Mouse (Mus musculus): Measurements from ENCODE around the gene Mau2. TPM values are rescaled to one million over a fixed set of nuclear protein-coding genes. Genes with fewer than 3 reads are reported as not detected.
"Not testable (repeated sequence)": the region's sequence is repeated elsewhere in the genome, so short reads cannot be mapped to it uniquely, and the experiment has no call there.

Mau2 gene
- polyA plus RNA-seq, 1 experiment from 2014 or later: 58.5 TPM

DNA sequence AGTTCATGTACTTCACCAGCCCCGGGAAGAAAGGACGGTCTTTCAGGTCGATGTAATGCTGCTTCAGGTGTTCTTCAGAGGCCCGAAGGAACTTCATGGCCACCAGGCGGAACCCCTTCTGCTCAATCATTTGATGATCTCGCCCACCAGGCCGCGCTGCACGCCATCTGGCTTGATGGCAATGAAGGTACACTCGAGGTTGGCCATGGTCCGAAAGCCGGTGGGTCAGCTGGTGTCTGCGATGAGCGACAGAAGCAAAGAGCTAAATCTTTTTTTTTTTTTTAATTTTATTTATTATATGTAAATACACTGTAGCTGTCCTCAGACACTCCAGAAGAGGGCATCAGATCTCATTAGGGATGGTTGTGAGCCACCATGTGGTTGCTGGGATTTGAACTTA lies 31.7 kb downstream of the Mau2 start:
- not testable (repeated sequence) for ATAC-seq (ENCODE audit: insufficient number of reproducible peaks, insufficient read depth, low FRiP score, low read depth); H3K27ac ChIP-seq (ENCODE audit: low read length); H3K9me3 ChIP-seq (ENCODE audit: control insufficient read depth, low read depth, low read length); H3K4me1 ChIP-seq (ENCODE audit: control insufficient read depth, insufficient read depth, low read length); H3K4me2 ChIP-seq (replicated peaks; ENCODE audit: low read depth, low read length); H3K27me3 ChIP-seq (ENCODE audit: control insufficient read depth, insufficient read depth, low read length); H3K9ac ChIP-seq (replicated peaks; ENCODE audit: low read depth, low read length); H3K4me3 ChIP-seq (ENCODE audit: low read depth, low read length); H3K36me3 ChIP-seq (ENCODE audit: control insufficient read depth, insufficient read depth, low read length)
- WGBS: 88% methylated on average over 14 of the region's 14 CpGs

DNA sequence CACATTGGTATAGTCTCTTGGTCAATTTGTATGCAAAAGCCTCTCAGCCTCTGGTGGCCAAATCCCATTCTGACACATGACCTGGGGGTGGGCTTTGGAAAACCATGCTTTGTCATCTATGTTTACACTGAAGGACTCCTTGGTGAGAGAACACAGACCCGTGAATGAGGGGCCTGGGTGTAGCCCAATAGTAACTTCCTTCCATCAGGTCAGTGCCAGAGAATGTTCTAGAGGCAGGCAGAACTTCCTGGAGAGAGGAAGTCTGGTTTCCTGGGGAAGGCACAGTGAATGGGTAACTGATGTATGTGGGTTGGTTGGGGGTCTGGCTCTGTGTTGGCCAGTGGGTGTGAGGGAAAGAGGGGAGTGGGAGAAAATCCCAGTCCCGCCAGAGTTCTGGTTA lies 37.4 kb downstream of the Mau2 start:
- WGBS: 40% methylated on average over 2 of the region's 2 CpGs
- H3K4me2 ChIP-seq (replicated peaks; ENCODE audit: low read depth, low read length): no peak overlapping the region
- H3K9ac ChIP-seq (replicated peaks; ENCODE audit: low read depth, low read length): no peak overlapping the region
- no peaks in the 10 kb centered on the region for H3K36me3 ChIP-seq (ENCODE audit: control insufficient read depth, insufficient read depth, low read length)
- no peak overlapping the region for H3K27ac ChIP-seq (ENCODE audit: low read length)
- H3K4me3 ChIP-seq (ENCODE audit: low read depth, low read length): no peak overlapping the region
- no peaks in the 10 kb centered on the region for H3K27me3 ChIP-seq (ENCODE audit: control insufficient read depth, insufficient read depth, low read length)
- no peaks in the 10 kb centered on the region for H3K4me1 ChIP-seq (ENCODE audit: control insufficient read depth, insufficient read depth, low read length)
- no peaks in the 10 kb centered on the region for H3K9me3 ChIP-seq (ENCODE audit: control insufficient read depth, low read depth, low read length)
- no peak for ATAC-seq (ENCODE audit: insufficient number of reproducible peaks, insufficient read depth, low FRiP score, low read depth)

DNA sequence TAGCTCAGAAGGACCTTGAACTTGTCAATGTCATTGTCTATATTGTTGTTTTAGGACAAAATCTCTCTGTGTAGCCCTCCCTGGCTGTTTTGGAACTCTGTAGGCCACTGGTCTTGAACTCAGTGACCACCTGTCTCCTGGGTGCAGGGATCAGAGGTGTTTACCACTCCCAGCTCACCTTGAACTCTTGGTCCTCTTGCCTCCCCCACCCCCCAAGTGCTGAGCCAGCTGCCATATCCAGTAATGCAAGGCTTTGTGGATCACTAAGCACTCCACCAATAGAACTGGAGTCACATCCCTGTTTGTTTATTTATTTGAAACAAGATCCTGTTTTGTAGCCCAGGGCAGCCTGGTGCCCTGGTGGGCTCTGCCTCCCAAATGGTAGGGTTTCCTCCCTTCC lies 38.2 kb downstream of the Mau2 start:
- Histone ChIP-seq H3K36me3 (ENCODE audit: control insufficient read depth, insufficient read depth, low read length) (no peaks in the 10 kb centered on the region), H3K4me2 (replicated peaks; ENCODE audit: low read depth, low read length) (no peak overlapping the region), H3K9me3 (ENCODE audit: control insufficient read depth, low read depth, low read length) (no peaks in the 10 kb centered on the region), H3K27ac (ENCODE audit: low read length) (no peak overlapping the region), H3K27me3 (ENCODE audit: control insufficient read depth, insufficient read depth, low read length) (no peaks in the 10 kb centered on the region), H3K4me3 (ENCODE audit: low read depth, low read length) (no peak overlapping the region), H3K9ac (replicated peaks; ENCODE audit: low read depth, low read length) (no peak overlapping the region), H3K4me1 (ENCODE audit: control insufficient read depth, insufficient read depth, low read length) (no peaks in the 10 kb centered on the region)
- no peak for ATAC-seq (ENCODE audit: insufficient number of reproducible peaks, insufficient read depth, low FRiP score, low read depth)

DNA sequence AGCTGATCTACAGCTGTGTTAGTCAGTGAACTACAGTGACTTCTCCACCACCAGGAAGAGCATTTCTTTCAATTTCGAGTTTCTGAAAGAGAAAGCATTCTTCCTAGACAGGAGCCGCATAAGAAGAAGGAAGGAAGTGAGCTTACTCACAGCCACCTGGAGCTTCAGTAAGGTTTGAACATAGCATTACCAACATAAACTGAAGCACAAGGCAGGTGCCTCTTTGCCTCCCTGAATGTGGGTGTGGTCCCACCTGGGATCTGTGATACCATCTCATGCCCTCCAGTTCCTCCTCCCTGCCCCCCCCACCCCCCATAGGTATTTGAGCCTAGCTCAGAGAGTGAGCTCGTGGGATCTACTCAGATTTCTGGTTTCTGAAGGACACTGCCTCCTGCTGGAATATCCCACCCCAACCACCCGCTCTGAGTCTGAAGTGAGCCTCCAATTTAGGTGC lies 39.3 kb downstream of the Mau2 start:
- no peak overlapping the region for H3K4me2 ChIP-seq (replicated peaks; ENCODE audit: low read depth, low read length)
- no peak overlapping the region for H3K27ac ChIP-seq (ENCODE audit: low read length)
- no peak for ATAC-seq (ENCODE audit: insufficient number of reproducible peaks, insufficient read depth, low FRiP score, low read depth)
- no peak overlapping the region for H3K9ac ChIP-seq (replicated peaks; ENCODE audit: low read depth, low read length)
- no peaks in the 10 kb centered on the region for H3K27me3 ChIP-seq (ENCODE audit: control insufficient read depth, insufficient read depth, low read length)
- H3K36me3 ChIP-seq (ENCODE audit: control insufficient read depth, insufficient read depth, low read length): no peaks in the 10 kb centered on the region
- H3K9me3 ChIP-seq (ENCODE audit: control insufficient read depth, low read depth, low read length): no peaks in the 10 kb centered on the region
- H3K4me1 ChIP-seq (ENCODE audit: control insufficient read depth, insufficient read depth, low read length): no peaks in the 10 kb centered on the region
- WGBS: 60% methylated on average over 4 of the region's 4 CpGs
- H3K4me3 ChIP-seq (ENCODE audit: low read depth, low read length): no peak overlapping the region

DNA sequence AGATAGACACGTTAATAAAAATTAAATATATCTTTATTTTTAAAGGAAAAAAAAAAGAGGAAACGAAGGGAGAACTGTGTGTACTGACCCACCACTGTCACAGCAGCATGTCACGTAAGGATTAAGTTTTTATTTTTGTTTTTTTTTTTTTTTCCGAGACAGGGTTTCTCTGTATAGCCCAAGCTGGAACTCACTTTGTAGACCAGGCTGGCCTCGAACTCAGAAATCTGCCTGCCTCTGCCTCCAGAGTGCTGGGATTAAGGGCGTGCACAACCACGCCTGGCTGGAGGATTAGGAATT lies 40.7 kb downstream of the Mau2 start:
- not testable (repeated sequence) for H3K27me3 ChIP-seq (ENCODE audit: control insufficient read depth, insufficient read depth, low read length); H3K4me1 ChIP-seq (ENCODE audit: control insufficient read depth, insufficient read depth, low read length); H3K36me3 ChIP-seq (ENCODE audit: control insufficient read depth, insufficient read depth, low read length); ATAC-seq (ENCODE audit: insufficient number of reproducible peaks, insufficient read depth, low FRiP score, low read depth); H3K9ac ChIP-seq (replicated peaks; ENCODE audit: low read depth, low read length); H3K4me3 ChIP-seq (ENCODE audit: low read depth, low read length); H3K9me3 ChIP-seq (ENCODE audit: control insufficient read depth, low read depth, low read length)
- Histone ChIP-seq H3K4me2 (replicated peaks; ENCODE audit: low read depth, low read length) (peak overlapping the region; percentile 48), H3K27ac (ENCODE audit: low read length) (peak overlapping the region; percentile 88)
- WGBS: 42% methylated on average over 7 of the region's 7 CpGs

DNA sequence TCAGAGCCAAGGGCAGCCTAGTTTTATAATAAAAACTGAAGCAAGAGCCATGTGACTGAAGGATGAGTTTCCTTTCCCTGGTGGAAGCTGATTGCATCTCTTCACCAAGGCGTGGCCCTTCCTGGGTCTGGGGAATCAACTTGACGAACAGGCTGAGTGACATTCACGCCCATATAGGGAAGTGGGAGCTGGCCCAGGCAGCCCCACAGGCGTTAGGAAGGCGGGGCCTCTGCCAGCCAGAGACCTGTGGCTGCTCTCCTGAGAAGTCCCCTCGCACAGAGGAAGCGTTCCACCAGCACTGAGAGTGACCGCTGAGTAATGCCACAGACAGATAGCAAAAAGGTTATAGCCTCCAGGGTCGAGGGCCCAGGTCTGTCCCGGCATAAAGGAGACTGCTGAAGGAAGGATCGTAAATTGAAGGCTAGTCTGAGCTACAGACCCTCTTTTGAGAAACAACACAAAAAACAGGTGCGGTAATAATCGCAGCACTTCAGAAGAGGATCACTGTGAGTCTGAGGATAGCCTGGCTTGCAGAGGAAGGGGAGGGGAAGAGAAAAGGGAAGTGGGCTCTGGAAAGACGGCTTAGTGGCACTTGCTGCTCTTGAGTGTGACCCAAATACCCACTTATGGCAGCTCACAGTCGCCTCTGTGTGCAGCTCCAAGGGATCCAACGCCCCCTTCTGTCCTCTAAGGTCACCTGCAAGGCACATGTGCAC lies 41.2 kb downstream of the Mau2 start:
- ATAC-seq (ENCODE audit: insufficient number of reproducible peaks, insufficient read depth, low FRiP score, low read depth): peak; percentile 60
- Histone ChIP-seq H3K36me3 (ENCODE audit: control insufficient read depth, insufficient read depth, low read length) (no peaks in the 10 kb centered on the region), H3K27me3 (ENCODE audit: control insufficient read depth, insufficient read depth, low read length) (no peaks in the 10 kb centered on the region), H3K4me3 (ENCODE audit: low read depth, low read length) (peak overlapping the region; percentile 18; the same call in 1 of the 2 replicates), H3K4me1 (ENCODE audit: control insufficient read depth, insufficient read depth, low read length) (no peaks in the 10 kb centered on the region), H3K27ac (ENCODE audit: low read length) (peak overlapping the region; percentile 88), H3K4me2 (replicated peaks; ENCODE audit: low read depth, low read length) (peak overlapping the region; percentile 48), H3K9me3 (ENCODE audit: control insufficient read depth, low read depth, low read length) (no peaks in the 10 kb centered on the region), H3K9ac (replicated peaks; ENCODE audit: low read depth, low read length) (no peak overlapping the region)
- WGBS: 1% methylated on average over 16 of the region's 16 CpGs

DNA sequence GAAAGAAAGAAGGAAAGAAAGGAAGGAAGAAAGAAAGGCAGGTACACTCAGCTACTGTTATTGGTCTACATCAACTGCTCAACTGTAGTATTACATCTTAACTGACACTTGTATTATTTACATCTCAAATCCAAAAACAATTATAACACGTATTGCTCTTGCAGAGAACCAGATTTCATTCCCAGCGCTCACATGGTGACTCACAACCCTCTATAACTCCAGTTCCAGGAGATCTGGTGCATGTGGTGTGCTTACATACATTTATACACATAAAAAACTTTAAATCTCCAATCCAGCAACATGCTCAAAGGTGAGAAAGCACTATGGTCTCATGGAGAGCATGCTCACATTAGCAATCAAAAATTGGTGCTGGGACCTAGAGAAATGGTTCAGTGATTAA lies 42.3 kb downstream of the Mau2 start:
- no peaks in the 10 kb centered on the region for H3K27me3 ChIP-seq (ENCODE audit: control insufficient read depth, insufficient read depth, low read length)
- H3K9me3 ChIP-seq (ENCODE audit: control insufficient read depth, low read depth, low read length): no peaks in the 10 kb centered on the region
- no peak overlapping the region for H3K4me2 ChIP-seq (replicated peaks; ENCODE audit: low read depth, low read length)
- H3K9ac ChIP-seq (replicated peaks; ENCODE audit: low read depth, low read length): no peak overlapping the region
- WGBS: 82% methylated on average over 2 of the region's 2 CpGs
- no peaks in the 10 kb centered on the region for H3K36me3 ChIP-seq (ENCODE audit: control insufficient read depth, insufficient read depth, low read length)
- no peaks in the 10 kb centered on the region for H3K4me1 ChIP-seq (ENCODE audit: control insufficient read depth, insufficient read depth, low read length)
- no peak for ATAC-seq (ENCODE audit: insufficient number of reproducible peaks, insufficient read depth, low FRiP score, low read depth)
- H3K27ac ChIP-seq (ENCODE audit: low read length): no peak overlapping the region
- H3K4me3 ChIP-seq (ENCODE audit: low read depth, low read length): no peak overlapping the region

DNA sequence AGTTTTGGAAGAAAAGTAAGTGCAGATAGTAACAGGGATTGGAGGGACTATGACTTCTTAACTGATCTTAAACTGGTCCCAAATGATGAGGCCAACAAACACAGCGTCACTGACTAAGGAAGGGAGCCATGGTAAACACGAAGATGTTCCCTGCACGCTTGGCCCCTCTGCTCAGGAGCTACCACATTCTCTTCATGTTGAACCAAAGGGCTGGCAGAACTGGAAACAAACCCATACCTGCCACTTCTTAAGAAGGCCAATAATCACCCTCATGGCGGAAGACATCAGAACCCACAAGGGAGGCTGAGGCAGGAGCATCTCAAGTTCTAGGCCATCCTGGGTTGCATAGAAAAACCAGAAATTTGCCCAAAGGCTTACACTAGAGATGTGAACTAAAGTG lies 43.3 kb downstream of the Mau2 start:
- 92% methylated on average over 4 of the region's 4 CpGs for WGBS
- ATAC-seq (ENCODE audit: insufficient number of reproducible peaks, insufficient read depth, low FRiP score, low read depth): no peak

DNA sequence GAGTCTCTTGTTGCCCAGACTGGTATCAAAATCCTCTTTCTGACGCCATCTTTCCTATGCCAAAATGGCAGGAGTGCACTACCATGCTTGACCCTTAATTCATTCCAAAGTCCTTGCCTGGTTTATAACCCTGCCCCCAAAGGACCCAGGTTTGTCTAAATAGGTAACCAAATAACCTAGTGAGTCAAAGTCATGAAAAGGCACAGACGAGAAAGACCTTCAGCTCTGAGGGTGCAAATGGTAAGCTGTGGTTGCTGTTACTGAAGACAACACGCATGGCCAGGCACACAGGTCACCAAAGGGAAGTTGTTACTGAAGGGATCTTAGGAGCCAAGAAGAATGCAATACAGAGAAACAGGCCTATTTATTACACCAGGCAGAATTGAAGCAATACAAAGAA lies 43.8 kb downstream of the Mau2 start:
- Histone ChIP-seq H3K36me3 (ENCODE audit: control insufficient read depth, insufficient read depth, low read length) (no peaks in the 10 kb centered on the region), H3K27ac (ENCODE audit: low read length) (no peak overlapping the region), H3K9ac (replicated peaks; ENCODE audit: low read depth, low read length) (no peak overlapping the region), H3K9me3 (ENCODE audit: control insufficient read depth, low read depth, low read length) (no peaks in the 10 kb centered on the region), H3K4me3 (ENCODE audit: low read depth, low read length) (no peak overlapping the region), H3K4me1 (ENCODE audit: control insufficient read depth, insufficient read depth, low read length) (no peaks in the 10 kb centered on the region), H3K4me2 (replicated peaks; ENCODE audit: low read depth, low read length) (no peak overlapping the region), H3K27me3 (ENCODE audit: control insufficient read depth, insufficient read depth, low read length) (no peaks in the 10 kb centered on the region)
- ATAC-seq (ENCODE audit: insufficient number of reproducible peaks, insufficient read depth, low FRiP score, low read depth): no peak
- WGBS: 92% methylated on average over 3 of the region's 3 CpGs

More for the DNA sequence above, 43.3 kb downstream of the Mau2 start:
- H3K27me3 ChIP-seq (ENCODE audit: control insufficient read depth, insufficient read depth, low read length): no peaks in the 10 kb centered on the region
- H3K4me1 ChIP-seq (ENCODE audit: control insufficient read depth, insufficient read depth, low read length): no peaks in the 10 kb centered on the region
- H3K9ac ChIP-seq (replicated peaks; ENCODE audit: low read depth, low read length): no peak overlapping the region
- no peak overlapping the region for H3K27ac ChIP-seq (ENCODE audit: low read length)
- no peak overlapping the region for H3K4me2 ChIP-seq (replicated peaks; ENCODE audit: low read depth, low read length)
- H3K9me3 ChIP-seq (ENCODE audit: control insufficient read depth, low read depth, low read length): no peaks in the 10 kb centered on the region
- H3K4me3 ChIP-seq (ENCODE audit: low read depth, low read length): no peak overlapping the region
- no peaks in the 10 kb centered on the region for H3K36me3 ChIP-seq (ENCODE audit: control insufficient read depth, insufficient read depth, low read length)

All from stomach, embryonic 14.5 days (tissue).